Mouse (Mus musculus): ENCODE data around the gene Krtap17-1.

DNA sequence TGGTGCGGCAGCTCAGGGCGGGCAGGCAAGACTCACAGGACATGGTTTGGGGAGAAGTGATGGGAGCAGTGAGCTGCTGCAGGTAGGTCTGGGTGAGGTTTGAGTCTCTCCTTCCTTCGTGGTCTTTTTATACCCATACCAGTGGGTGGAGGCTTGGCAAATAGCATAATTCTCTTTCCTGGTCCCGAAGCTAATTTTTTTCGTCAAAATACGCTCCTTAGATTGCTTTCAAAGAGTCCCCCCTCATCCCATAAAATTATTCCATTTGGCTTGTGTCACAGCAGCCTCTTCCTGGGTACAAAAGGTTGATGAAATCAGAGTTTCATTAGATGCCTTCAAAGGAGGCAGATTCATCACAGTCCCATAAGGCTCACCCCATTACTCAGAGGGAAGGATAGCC, 47.7 kb upstream of the Krtap17-1 start, which contains the start of gene Krt34:
- TF ChIP-seq CTCF (IDR thresholded peaks at IDR 0.05; ENCODE audit: borderline replicate concordance, control insufficient read depth, extremely low read depth, insufficient read depth, low read length, poor library complexity) (no peak), POLR2A (IDR thresholded peaks at IDR 0.05; ENCODE audit: control insufficient read depth, extremely low read depth, insufficient read depth, low read length, poor library complexity) (no peak)
